Mouse (Mus musculus) forebrain, embryonic 14.5 days (tissue): ENCODE data around the gene Il22ra2. TPM values are rescaled to one million over a fixed set of nuclear protein-coding genes. Genes with fewer than 3 reads are reported as not detected.

ENCODE experiments used
- ATAC-seq: fragments of 200-750 bp; cut with Nextera tagmentation; 2 replicates; pipeline ENCODE4 v1.8.0; 2017; ENCODE audit warnings: mild to moderate bottlenecking, moderate library complexity
- DNase-seq: peaks from one replicate; pipeline ENCODE4 v3.0.0-alpha.2; 2015; ENCODE audit warnings: low spot score
- H3K27ac ChIP-seq: fragments of 300-500 bp; sonication (generic); 2 replicates; pipeline ENCODE4 v1.5.1; 2014; ENCODE audit warnings: low read depth, mild to moderate bottlenecking, control low read depth, low read length, moderate library complexity
- H3K27me3 ChIP-seq: fragments of 300-500 bp; sonication (generic); replicated peaks from 2 replicates; pipeline ENCODE4 v1.6.1; 2014; ENCODE audit warnings: low read length, control low read depth, mixed read lengths; ENCODE audit not compliant: control insufficient read depth, insufficient read depth
- H3K36me3 ChIP-seq: fragments of 300-500 bp; sonication (generic); 2 replicates; pipeline ENCODE4 v1.6.1; 2014; ENCODE audit warnings: low read length, control low read depth; ENCODE audit not compliant: control insufficient read depth, insufficient read depth
- H3K4me1 ChIP-seq: fragments of 300-500 bp; sonication (generic); 2 replicates; pipeline ENCODE4 v1.6.1; 2014; ENCODE audit warnings: antibody characterized with exemption, low read length, control low read depth; ENCODE audit not compliant: control insufficient read depth, insufficient read depth
- H3K4me2 ChIP-seq: fragments of 300-500 bp; sonication (generic); 2 replicates; pipeline ENCODE4 v1.6.1; 2014; ENCODE audit warnings: mild to moderate bottlenecking, control low read depth, low read length
- H3K4me3 ChIP-seq: fragments of 300-500 bp; sonication (generic); 2 replicates; pipeline ENCODE4 v1.5.1; 2014; ENCODE audit warnings: low read depth, low read length, control low read depth
- H3K9ac ChIP-seq: fragments of 300-500 bp; sonication (generic); 2 replicates; pipeline ENCODE4 v1.6.1; 2014; ENCODE audit warnings: mild to moderate bottlenecking, low read length, control low read depth, moderate library complexity
- H3K9me3 ChIP-seq: fragments of 300-500 bp; sonication (generic); replicated peaks from 2 replicates; pipeline ENCODE4 v1.6.1; 2016; ENCODE audit warnings: low read length, control low read depth, mixed read lengths; ENCODE audit not compliant: control insufficient read depth
- WGBS: fragments of 180-500 bp; shearing (Covaris S2); extraction: QIAGEN DNeasy Blood & Tissue Kit; methylation state at CpG from one replicate; pipeline ENCODE4 v1.1.7; 2014; 5-methylcytosine and 5-hydroxymethylcytosine counted together
- polyA plus RNA-seq: library from polyadenylated mRNA; unstranded; fragments of >200 nt; fragmentation: Nextera tagmentation; extraction: Ambion mirVana; gene quantifications from 2 replicates; pipeline ENCODE4 v1.2.1, GENCODE M21; 2014

Gene Il22ra2
- polyA plus RNA-seq, 1 experiment from 2014 or later: not detected

GRCm38 (mm10) chr10:19619736-19620135 lies 2.1 kb upstream of the Il22ra2 start:
- Histone ChIP-seq H3K27me3 (no peaks in the 10 kb centered on the region), H3K36me3 (no peaks in the 10 kb centered on the region), H3K9me3 (no peaks in the 10 kb centered on the region), H3K27ac (no peak overlapping the region), H3K4me2 (no peak overlapping the region), H3K4me3 (no peak overlapping the region), H3K4me1 (no peaks in the 10 kb centered on the region), H3K9ac (no peak overlapping the region)
- DNase-seq: no peak
- WGBS: 44% methylated on average over 5 of the region's 5 CpGs
- ATAC-seq: no peak

- no peaks in the 10 kb centered on the region for H3K36me3 ChIP-seq
- 93% methylated on average over 1 of the region's 1 CpGs for WGBS
- H3K9me3 ChIP-seq: no peaks in the 10 kb centered on the region
- H3K9ac ChIP-seq: no peak overlapping the region
- H3K27me3 ChIP-seq: no peaks in the 10 kb centered on the region
- no peak overlapping the region for H3K4me2 ChIP-seq
- no peak for DNase-seq
- no peak overlapping the region for H3K4me3 ChIP-seq
- H3K27ac ChIP-seq: no peak overlapping the region
- no peaks in the 10 kb centered on the region for H3K4me1 ChIP-seq
- ATAC-seq: no peak
These were observed 2.8 kb downstream of the Il22ra2 start for GRCm38 (mm10) chr10:19624617-19625016.

- Histone ChIP-seq H3K27me3 (no peaks in the 10 kb centered on the region), H3K4me3 (no peak overlapping the region), H3K36me3 (no peaks in the 10 kb centered on the region), H3K4me2 (no peak overlapping the region), H3K9ac (no peak overlapping the region), H3K27ac (no peak overlapping the region), H3K4me1 (no peaks in the 10 kb centered on the region), H3K9me3 (no peaks in the 10 kb centered on the region)
- 97% methylated on average over 2 of the region's 2 CpGs for WGBS
- ATAC-seq: no peak
- no peak for DNase-seq
These were observed 5.5 kb downstream of the Il22ra2 start for GRCm38 (mm10) chr10:19627342-19627741.

DNA sequence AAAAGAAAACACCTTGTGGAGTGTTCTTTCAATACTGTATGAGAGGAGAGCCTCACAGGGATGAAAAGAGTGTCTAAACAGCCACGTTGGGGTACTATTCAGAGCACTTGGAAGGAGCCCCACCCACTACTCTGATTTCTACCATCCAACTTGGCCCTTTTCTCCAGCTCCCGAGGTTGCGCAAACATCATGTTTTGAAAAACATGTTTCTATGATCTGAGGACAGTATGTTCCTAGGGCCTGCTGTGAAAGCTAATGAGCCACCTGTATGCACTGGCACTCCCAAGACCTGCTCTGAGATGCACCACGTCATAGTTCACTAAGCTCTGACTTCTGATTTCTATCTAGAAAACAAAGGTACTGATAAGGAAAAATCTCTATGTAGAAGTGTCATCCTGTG lies 6.0 kb downstream of the Il22ra2 start:
- H3K9ac ChIP-seq: no peak overlapping the region
- ATAC-seq (no peak), DNase-seq (no peak)
- WGBS: 84% methylated on average over 4 of the region's 4 CpGs
- no peaks in the 10 kb centered on the region for H3K9me3 ChIP-seq
- no peak overlapping the region for H3K27ac ChIP-seq
- no peak overlapping the region for H3K4me2 ChIP-seq
- no peak overlapping the region for H3K4me3 ChIP-seq
- H3K4me1 ChIP-seq: no peaks in the 10 kb centered on the region
- H3K36me3 ChIP-seq: no peaks in the 10 kb centered on the region
- no peaks in the 10 kb centered on the region for H3K27me3 ChIP-seq

DNA sequence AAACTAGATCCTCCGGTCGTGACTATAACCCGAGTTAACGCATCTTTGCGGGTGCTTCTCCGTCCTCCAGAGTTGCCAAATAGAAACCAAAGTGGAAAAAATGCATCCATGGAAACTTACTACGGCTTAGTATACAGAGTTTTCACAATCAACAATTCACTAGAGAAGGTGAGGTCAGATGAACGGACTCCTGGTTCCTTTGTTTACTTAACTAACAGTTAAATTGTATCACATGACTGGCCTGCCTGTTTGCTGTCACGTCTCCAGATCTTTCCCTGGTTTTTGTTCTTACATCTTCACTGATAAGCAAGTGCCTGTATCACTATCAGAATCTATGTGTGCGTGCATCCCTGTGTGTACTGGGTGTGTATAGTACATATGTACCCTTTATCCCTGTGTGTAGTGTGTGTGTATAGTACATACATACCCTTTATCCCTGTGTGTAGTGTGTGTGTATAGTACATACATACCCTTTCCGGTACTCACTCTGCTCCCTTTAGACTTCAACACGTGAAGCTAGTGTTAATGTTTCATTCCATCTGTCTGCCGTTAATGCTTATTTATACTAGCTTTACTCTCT lies 9.9 kb downstream of the Il22ra2 start:
- Histone ChIP-seq H3K27me3 (no peaks in the 10 kb centered on the region), H3K4me2 (no peak overlapping the region), H3K9me3 (no peaks in the 10 kb centered on the region), H3K27ac (no peak overlapping the region), H3K4me3 (no peak overlapping the region), H3K4me1 (no peaks in the 10 kb centered on the region), H3K9ac (no peak overlapping the region), H3K36me3 (no peaks in the 10 kb centered on the region)
- WGBS: 81% methylated on average over 13 of the region's 13 CpGs
- ATAC-seq: no peak
- DNase-seq: no peak

- no peak for ATAC-seq
These were observed 17.1 kb downstream of the Il22ra2 start for GRCm38 (mm10) chr10:19638851-19639250.

DNA sequence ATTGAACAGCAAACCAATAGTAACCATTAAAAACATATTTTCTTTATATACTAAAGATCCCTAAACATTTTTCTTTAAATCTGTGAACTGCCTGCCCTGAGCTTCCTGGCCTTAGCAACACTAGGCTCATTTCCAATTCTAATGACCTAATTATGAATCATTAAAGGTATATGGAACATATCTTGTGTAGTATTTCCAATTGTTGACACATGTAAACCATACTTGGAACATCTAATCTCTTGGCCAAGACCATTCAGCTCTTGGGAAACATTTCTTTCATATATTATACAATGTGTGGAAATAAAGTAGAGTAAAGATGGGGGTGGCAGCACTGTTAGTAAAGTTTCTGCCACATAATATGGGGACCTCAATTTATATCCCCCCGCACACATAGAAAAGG lies 17.8 kb downstream of the Il22ra2 start:
- 100% methylated on average over 1 of the region's 1 CpGs for WGBS

More at GRCm38 (mm10) chr10:19638851-19639250, 17.1 kb downstream of the Il22ra2 start:
- Histone ChIP-seq H3K4me2 (no peak overlapping the region), H3K27ac (no peak overlapping the region), H3K27me3 (no peaks in the 10 kb centered on the region), H3K9me3 (no peaks in the 10 kb centered on the region), H3K4me1 (no peaks in the 10 kb centered on the region), H3K36me3 (no peaks in the 10 kb centered on the region), H3K4me3 (no peak overlapping the region), H3K9ac (no peak overlapping the region)
- DNase-seq: no peak
- 91% methylated on average over 5 of the region's 5 CpGs for WGBS

GRCm38 (mm10) chr10:19645119-19645518 lies 23.3 kb downstream of the Il22ra2 start:
- ATAC-seq: no peak
- WGBS: 92% methylated on average over 2 of the region's 2 CpGs

More for the DNA sequence above, 17.8 kb downstream of the Il22ra2 start:
- Histone ChIP-seq H3K4me3 (no peak overlapping the region), H3K27me3 (no peaks in the 10 kb centered on the region), H3K36me3 (no peaks in the 10 kb centered on the region), H3K4me1 (no peaks in the 10 kb centered on the region), H3K9me3 (no peaks in the 10 kb centered on the region), H3K9ac (no peak overlapping the region), H3K27ac (no peak overlapping the region), H3K4me2 (no peak overlapping the region)
- ATAC-seq: no peak
- no peak for DNase-seq

GRCm38 (mm10) chr10:19657426-19657825 lies 35.6 kb downstream of the Il22ra2 start:
- WGBS: 95% methylated on average over 9 of the region's 9 CpGs
- ATAC-seq (no peak), DNase-seq (no peak)
- Histone ChIP-seq H3K4me2 (no peak overlapping the region), H3K36me3 (no peaks in the 10 kb centered on the region), H3K9ac (no peak overlapping the region), H3K27ac (no peak overlapping the region), H3K27me3 (no peaks in the 10 kb centered on the region), H3K4me1 (no peaks in the 10 kb centered on the region), H3K9me3 (no peaks in the 10 kb centered on the region), H3K4me3 (no peak overlapping the region)

More at GRCm38 (mm10) chr10:19645119-19645518, 23.3 kb downstream of the Il22ra2 start:
- Histone ChIP-seq H3K4me1 (no peaks in the 10 kb centered on the region), H3K4me2 (no peak overlapping the region), H3K9me3 (no peaks in the 10 kb centered on the region), H3K27me3 (no peaks in the 10 kb centered on the region), H3K27ac (no peak overlapping the region), H3K9ac (no peak overlapping the region), H3K36me3 (no peaks in the 10 kb centered on the region), H3K4me3 (no peak overlapping the region)
- DNase-seq: no peak
